Mouse (Mus musculus) liver, embryonic 15.5 days (tissue): Measurements from ENCODE around the gene Aqp7. TPM values are rescaled to one million over a fixed set of nuclear protein-coding genes. Genes with fewer than 3 reads are reported as not detected.

Source experiments
- ATAC-seq: fragments of 200-750 bp; cut with Nextera tagmentation; 2 replicates; pipeline ENCODE4 v1.8.0; 2017; ENCODE audit warnings: moderate number of reproducible peaks, mild to moderate bottlenecking, moderate library complexity; ENCODE audit not compliant: insufficient read depth
- H3K27ac ChIP-seq: fragments of 300-500 bp; sonication (generic); replicated peaks from 2 replicates; pipeline ENCODE4 v1.5.1; 2015; ENCODE audit warnings: mild to moderate bottlenecking, inconsistent platforms
- H3K27me3 ChIP-seq: fragments of 300-500 bp; sonication (generic); 2 replicates; pipeline ENCODE4 v1.6.1; 2015; ENCODE audit warnings: mild to moderate bottlenecking, inconsistent platforms
- H3K36me3 ChIP-seq: fragments of 300-500 bp; sonication (generic); replicated peaks from 2 replicates; pipeline ENCODE4 v1.6.1; 2015; ENCODE audit warnings: moderate library complexity, mild to moderate bottlenecking, inconsistent platforms
- H3K4me1 ChIP-seq: fragments of 300-500 bp; sonication (generic); replicated peaks from 2 replicates; pipeline ENCODE4 v1.6.1; 2015; ENCODE audit warnings: inconsistent platforms
- H3K4me2 ChIP-seq: fragments of 300-500 bp; sonication (generic); 2 replicates; pipeline ENCODE4 v1.6.1; 2015; ENCODE audit warnings: moderate library complexity, mild to moderate bottlenecking, inconsistent platforms
- H3K4me3 ChIP-seq: fragments of 300-500 bp; sonication (generic); replicated peaks from 2 replicates; pipeline ENCODE4 v1.5.1; 2015; ENCODE audit warnings: mild to moderate bottlenecking, inconsistent platforms
- H3K9ac ChIP-seq: fragments of 300-500 bp; sonication (generic); 2 replicates; pipeline ENCODE4 v1.6.1; 2015; ENCODE audit warnings: moderate library complexity, mild to moderate bottlenecking, inconsistent platforms
- H3K9me3 ChIP-seq: fragments of 300-500 bp; sonication (generic); replicated peaks from 2 replicates; pipeline ENCODE4 v1.6.1; 2016; ENCODE audit warnings: inconsistent platforms
- WGBS: fragments of 180-500 bp; shearing (Covaris S2); methylation state at CpG from one replicate; pipeline ENCODE4 v1.1.7; 2015; ENCODE audit warnings: mixed read lengths; ENCODE audit not compliant: insufficient replicate concordance; 5-methylcytosine and 5-hydroxymethylcytosine counted together
- microRNA-seq: library from miRNA; unstranded; fragments of <30 nt; microRNA quantifications from one replicate; pipeline ENCODE4, GENCODE M21; 2016
- polyA plus RNA-seq: library from polyadenylated mRNA; unstranded; fragments of >200 nt; fragmentation: Nextera tagmentation; extraction: Ambion mirVana; gene quantifications from 2 replicates; pipeline ENCODE4 v1.2.1, GENCODE M21; 2015

Gene Aqp7
- polyA plus RNA-seq, 1 experiment from 2014 or later, result 0.79 TPM

GRCm38 (mm10) chr4:41000271-41000670 is 47.7 kb downstream of the Aqp7 start:
- Histone ChIP-seq H3K9me3 (no peaks in the 10 kb centered on the region), H3K4me2 (no peak overlapping the region), H3K4me1 (peaks cover 33% of the 10 kb centered on the region), H3K36me3 (peaks cover 96% of the 10 kb centered on the region), H3K4me3 (no peak overlapping the region), H3K27ac (no peak overlapping the region), H3K9ac (no peak overlapping the region), H3K27me3 (no peaks in the 10 kb centered on the region)
- WGBS, result 46% methylated on average over 1 of the region's 1 CpGs
- ATAC-seq, result no peak

- H3K9me3 ChIP-seq, result no peaks in the 10 kb centered on the region
- ATAC-seq, result peak; percentile 78
These were observed 50.0 kb downstream of the Aqp7 start for GRCm38 (mm10) chr4:40997916-40998315.

GRCm38 (mm10) chr4:40996302-40996701 is 51.6 kb downstream of the Aqp7 start:
- peak; percentile 47 for ATAC-seq
- H3K27ac ChIP-seq, result 0 out of 2 replicates have a peak overlapping the region, but pooled peaks have one; percentile 53
- H3K27me3 ChIP-seq, result no peaks in the 10 kb centered on the region
- no peak overlapping the region for H3K4me3 ChIP-seq
- no peaks in the 10 kb centered on the region for H3K9me3 ChIP-seq
- no peak overlapping the region for H3K4me2 ChIP-seq
- H3K9ac ChIP-seq, result no peak overlapping the region
- H3K36me3 ChIP-seq, result peaks cover 98% of the 10 kb centered on the region
- 59% methylated on average over 6 of the region's 6 CpGs for WGBS
- peaks cover 34% of the 10 kb centered on the region for H3K4me1 ChIP-seq

More at GRCm38 (mm10) chr4:40997916-40998315, 50.0 kb downstream of the Aqp7 start:
- 45% methylated on average over 4 of the region's 4 CpGs for WGBS
- peaks cover 96% of the 10 kb centered on the region for H3K36me3 ChIP-seq
- no peak overlapping the region for H3K9ac ChIP-seq
- H3K4me1 ChIP-seq, result peaks cover 34% of the 10 kb centered on the region
- no peak overlapping the region for H3K4me3 ChIP-seq
- H3K27me3 ChIP-seq, result no peaks in the 10 kb centered on the region
- peak overlapping the region; percentile 53 for H3K27ac ChIP-seq
- H3K4me2 ChIP-seq, result peak overlapping the region; percentile 6; the same call in 1 of the 2 replicates

- H3K27ac ChIP-seq, result no peak overlapping the region
- H3K4me2 ChIP-seq, result no peak overlapping the region
- no peaks in the 10 kb centered on the region for H3K4me1 ChIP-seq
- ATAC-seq, result no peak
- no peak overlapping the region for H3K4me3 ChIP-seq
- peaks cover 97% of the 10 kb centered on the region for H3K36me3 ChIP-seq
- no peaks in the 10 kb centered on the region for H3K27me3 ChIP-seq
- WGBS, result 76% methylated on average over 6 of the region's 6 CpGs
- no peaks in the 10 kb centered on the region for H3K9me3 ChIP-seq
- no peak overlapping the region for H3K9ac ChIP-seq
These were observed 58.3 kb downstream of the Aqp7 start for GRCm38 (mm10) chr4:40989633-40990032.

GRCm38 (mm10) chr4:40983686-40984085 is 64.3 kb downstream of the Aqp7 start:
- no peak for ATAC-seq
- no peaks in the 10 kb centered on the region for H3K9me3 ChIP-seq
- no peak overlapping the region for H3K4me3 ChIP-seq
- H3K27ac ChIP-seq, result no peak overlapping the region
- peaks cover 93% of the 10 kb centered on the region for H3K36me3 ChIP-seq
- H3K27me3 ChIP-seq, result no peaks in the 10 kb centered on the region
- H3K4me1 ChIP-seq, result peaks cover 7% of the 10 kb centered on the region; the same call in 1 of the 2 replicates
- WGBS, result 79% methylated on average over 1 of the region's 1 CpGs
- no peak overlapping the region for H3K9ac ChIP-seq
- H3K4me2 ChIP-seq, result no peak overlapping the region

Small RNA genes within 50 kb of the gene (microRNA-seq; reads per million reads assigned to microRNA genes)
- 3.8 reads per million, percentile 11 among the genes with 10 or more reads in this experiment for gene Mir3094

Other genes with a start within 250 kb of the Aqp7 start
- 33.6 and 34.8 TPM in 2 replicates for gene B4galt1, start 194.1 kb downstream of the Aqp7 start, polyA plus RNA-seq
- 0.82 and 0.96 TPM in 2 replicates for gene Spink4, start 128.1 kb downstream of the Aqp7 start, polyA plus RNA-seq
- 110 and 114 TPM in 2 replicates for gene Bag1, start 99.8 kb downstream of the Aqp7 start, polyA plus RNA-seq
- gene Chmp5, start 99.7 kb downstream of the Aqp7 start, polyA plus RNA-seq, result 40.7 and 42.4 TPM in 2 replicates
- 27.9 and 28.0 TPM in 2 replicates for gene Nfx1, start 77.2 kb downstream of the Aqp7 start, polyA plus RNA-seq
- 12.3 and 12.8 TPM in 2 replicates for gene Aqp3, start 50.0 kb upstream of the Aqp7 start, polyA plus RNA-seq
- gene Nol6, start 76.3 kb upstream of the Aqp7 start, polyA plus RNA-seq, result 9.2 and 9.7 TPM in 2 replicates
- gene Ube2r2, start 87.6 kb upstream of the Aqp7 start, polyA plus RNA-seq, result 45.4 and 47.8 TPM in 2 replicates
- 22.9 and 25.0 TPM in 2 replicates for gene Ubap2, start 227.0 kb upstream of the Aqp7 start, polyA plus RNA-seq